Mouse (Mus musculus): ENCODE data around the gene Trim44. TPM values are rescaled to one million over a fixed set of nuclear protein-coding genes. Genes with fewer than 3 reads are reported as not detected.
A peak's percentile ranks its signal among the peaks of the same experiment; 100 is the strongest.

Gene Trim44
- polyA plus RNA-seq, 1 experiment from 2014 or later = 71.7 TPM

DNA sequence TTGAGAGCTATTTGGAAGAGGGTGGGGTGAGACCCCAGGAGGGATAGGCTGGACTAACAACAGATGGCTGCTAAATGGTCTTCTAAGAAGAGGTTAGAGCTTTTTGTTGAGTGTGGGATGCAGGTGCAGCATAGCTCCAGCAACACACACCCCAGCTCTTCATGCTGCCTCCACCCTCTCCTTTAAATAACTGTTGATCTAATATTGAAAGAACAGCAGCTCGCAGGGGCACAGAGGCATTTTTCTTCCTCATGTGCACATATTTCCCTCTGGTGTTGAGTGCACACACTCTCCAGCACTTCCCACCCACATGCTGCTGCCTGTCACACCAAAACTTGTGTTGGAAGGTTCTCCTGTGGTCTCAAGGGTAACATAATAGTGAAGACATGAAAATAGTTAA is 114.4 kb downstream of the Trim44 start:
- WGBS = 83% methylated on average over 1 of the region's 1 CpGs
- H3K9ac ChIP-seq (replicated peaks; ENCODE audit: low read length) = no peak overlapping the region
- H3K4me2 ChIP-seq (ENCODE audit: low read length) = no peak overlapping the region
- no peak overlapping the region for H3K27ac ChIP-seq (replicated peaks; ENCODE audit: low read depth, low read length)
- H3K4me1 ChIP-seq (ENCODE audit: control insufficient read depth, insufficient read depth, low read length) = no peaks in the 10 kb centered on the region
- ATAC-seq (ENCODE audit: low FRiP score, low TSS enrichment) (no peak), DNase-seq (no peak)
- no peak overlapping the region for H3K4me3 ChIP-seq (replicated peaks; ENCODE audit: low read depth, low read length)
- no peaks in the 10 kb centered on the region for H3K27me3 ChIP-seq (ENCODE audit: control insufficient read depth, insufficient read depth, low read length)
- no peaks in the 10 kb centered on the region for H3K36me3 ChIP-seq (ENCODE audit: control insufficient read depth, insufficient read depth, low read length)
- no peaks in the 10 kb centered on the region for H3K9me3 ChIP-seq (ENCODE audit: control insufficient read depth, low read length)

DNA sequence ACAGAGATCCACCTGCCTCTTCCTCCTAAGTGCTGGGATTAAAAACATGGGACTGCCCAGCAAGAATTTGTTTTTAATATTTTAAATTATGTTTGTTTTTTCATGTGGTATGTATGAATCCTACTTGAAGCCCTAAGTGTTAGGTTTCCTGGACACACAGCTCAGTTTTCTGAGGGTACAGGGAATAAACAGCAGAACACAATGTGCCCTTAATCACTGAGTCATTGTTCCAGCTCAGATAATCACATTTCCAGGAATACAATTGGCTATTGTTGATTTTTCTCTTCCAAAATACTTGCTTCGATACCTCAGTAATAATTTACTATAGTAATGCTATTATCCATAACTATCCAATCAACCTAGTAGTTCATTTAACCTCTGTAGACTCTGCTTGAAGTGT is 115.6 kb downstream of the Trim44 start:
- Histone ChIP-seq H3K27ac (replicated peaks; ENCODE audit: low read depth, low read length) (no peak overlapping the region), H3K36me3 (ENCODE audit: control insufficient read depth, insufficient read depth, low read length) (no peaks in the 10 kb centered on the region), H3K27me3 (ENCODE audit: control insufficient read depth, insufficient read depth, low read length) (no peaks in the 10 kb centered on the region), H3K9ac (replicated peaks; ENCODE audit: low read length) (no peak overlapping the region), H3K4me1 (ENCODE audit: control insufficient read depth, insufficient read depth, low read length) (no peaks in the 10 kb centered on the region), H3K4me3 (replicated peaks; ENCODE audit: low read depth, low read length) (no peak overlapping the region), H3K9me3 (ENCODE audit: control insufficient read depth, low read length) (no peaks in the 10 kb centered on the region), H3K4me2 (ENCODE audit: low read length) (no peak overlapping the region)
- 50% methylated on average over 1 of the region's 1 CpGs for WGBS
- no peak for ATAC-seq (ENCODE audit: low FRiP score, low TSS enrichment)
- DNase-seq = no peak

DNA sequence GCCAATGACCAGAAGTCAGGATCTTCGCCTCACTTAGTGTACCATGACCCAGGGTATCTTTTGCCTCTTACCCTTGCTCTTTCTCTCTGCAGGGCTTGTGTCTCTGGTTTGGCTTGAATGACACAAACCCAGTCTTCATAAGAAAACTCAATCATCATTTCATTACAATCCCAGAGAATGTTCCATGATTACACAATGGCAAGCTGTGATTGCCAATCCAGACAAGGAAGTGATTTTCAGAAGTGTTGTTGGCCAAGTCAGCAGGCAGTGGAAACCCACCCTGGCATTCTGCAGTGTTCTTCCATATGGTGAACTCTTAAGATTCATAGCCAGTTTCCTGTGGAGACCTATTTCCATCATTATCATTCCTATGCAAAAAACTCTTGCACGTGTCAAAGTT is 116.1 kb downstream of the Trim44 start:
- Histone ChIP-seq H3K36me3 (ENCODE audit: control insufficient read depth, insufficient read depth, low read length) (no peaks in the 10 kb centered on the region), H3K27ac (replicated peaks; ENCODE audit: low read depth, low read length) (no peak overlapping the region), H3K4me2 (ENCODE audit: low read length) (no peak overlapping the region), H3K4me3 (replicated peaks; ENCODE audit: low read depth, low read length) (no peak overlapping the region), H3K9ac (replicated peaks; ENCODE audit: low read length) (no peak overlapping the region), H3K9me3 (ENCODE audit: control insufficient read depth, low read length) (no peaks in the 10 kb centered on the region), H3K27me3 (ENCODE audit: control insufficient read depth, insufficient read depth, low read length) (no peaks in the 10 kb centered on the region), H3K4me1 (ENCODE audit: control insufficient read depth, insufficient read depth, low read length) (no peaks in the 10 kb centered on the region)
- ATAC-seq (ENCODE audit: low FRiP score, low TSS enrichment) (no peak), DNase-seq (no peak)
- WGBS = 86% methylated on average over 2 of the region's 2 CpGs

DNA sequence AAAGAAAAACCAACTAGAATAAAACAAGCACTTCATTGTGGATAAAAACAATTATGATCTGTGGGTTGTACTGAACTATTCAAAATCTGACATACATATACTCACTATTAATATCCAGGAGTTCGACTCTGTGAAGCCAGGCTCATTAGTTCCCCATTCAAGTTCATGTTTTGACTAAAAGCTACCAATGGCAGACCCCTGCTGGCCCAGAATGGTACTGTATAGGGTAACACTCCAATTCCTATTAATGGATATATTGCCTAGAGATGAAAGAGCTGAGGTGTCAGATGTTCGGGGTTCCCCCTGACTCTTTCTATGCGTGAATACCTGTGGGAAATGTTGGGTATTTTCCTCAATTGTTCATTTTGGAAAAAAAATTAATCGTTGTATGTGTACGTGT is 117.6 kb downstream of the Trim44 start:
- Histone ChIP-seq H3K9me3 (ENCODE audit: control insufficient read depth, low read length) (no peaks in the 10 kb centered on the region), H3K27me3 (ENCODE audit: control insufficient read depth, insufficient read depth, low read length) (no peaks in the 10 kb centered on the region), H3K4me3 (replicated peaks; ENCODE audit: low read depth, low read length) (no peak overlapping the region), H3K27ac (replicated peaks; ENCODE audit: low read depth, low read length) (no peak overlapping the region), H3K4me2 (ENCODE audit: low read length) (no peak overlapping the region), H3K9ac (replicated peaks; ENCODE audit: low read length) (no peak overlapping the region), H3K36me3 (ENCODE audit: control insufficient read depth, insufficient read depth, low read length) (no peaks in the 10 kb centered on the region), H3K4me1 (ENCODE audit: control insufficient read depth, insufficient read depth, low read length) (no peaks in the 10 kb centered on the region)
- 69% methylated on average over 5 of the region's 5 CpGs for WGBS
- ATAC-seq (ENCODE audit: low FRiP score, low TSS enrichment) (peak; percentile 46; the same call in 1 of the 2 replicates), DNase-seq (peak; percentile 87)

DNA sequence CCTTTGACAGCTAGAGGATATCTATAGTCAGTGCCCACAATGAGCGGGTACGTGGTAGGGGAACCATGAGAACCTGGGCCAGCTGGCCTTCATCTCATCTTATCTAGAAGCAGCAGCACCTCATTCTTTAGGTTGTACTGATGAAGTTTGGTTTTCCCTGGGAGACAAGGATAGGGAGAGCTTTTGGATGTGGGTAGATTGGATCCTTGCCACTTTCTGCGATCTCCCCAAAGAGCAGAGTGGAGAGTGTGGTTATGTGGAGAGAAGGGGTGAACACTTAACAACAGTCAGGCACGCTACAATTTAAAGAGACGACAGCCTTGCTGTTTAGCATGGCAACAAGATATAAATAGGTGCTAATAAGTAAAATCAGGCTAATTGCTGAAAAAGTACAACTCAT is 119.0 kb downstream of the Trim44 start:
- DNase-seq (no peak), ATAC-seq (ENCODE audit: low FRiP score, low TSS enrichment) (no peak)
- H3K4me2 ChIP-seq (ENCODE audit: low read length) = no peak overlapping the region
- H3K9ac ChIP-seq (replicated peaks; ENCODE audit: low read length) = no peak overlapping the region
- 94% methylated on average over 5 of the region's 5 CpGs for WGBS
- no peaks in the 10 kb centered on the region for H3K4me1 ChIP-seq (ENCODE audit: control insufficient read depth, insufficient read depth, low read length)
- H3K4me3 ChIP-seq (replicated peaks; ENCODE audit: low read depth, low read length) = no peak overlapping the region
- H3K27ac ChIP-seq (replicated peaks; ENCODE audit: low read depth, low read length) = no peak overlapping the region
- no peaks in the 10 kb centered on the region for H3K27me3 ChIP-seq (ENCODE audit: control insufficient read depth, insufficient read depth, low read length)
- H3K9me3 ChIP-seq (ENCODE audit: control insufficient read depth, low read length) = no peaks in the 10 kb centered on the region
- H3K36me3 ChIP-seq (ENCODE audit: control insufficient read depth, insufficient read depth, low read length) = no peaks in the 10 kb centered on the region

DNA sequence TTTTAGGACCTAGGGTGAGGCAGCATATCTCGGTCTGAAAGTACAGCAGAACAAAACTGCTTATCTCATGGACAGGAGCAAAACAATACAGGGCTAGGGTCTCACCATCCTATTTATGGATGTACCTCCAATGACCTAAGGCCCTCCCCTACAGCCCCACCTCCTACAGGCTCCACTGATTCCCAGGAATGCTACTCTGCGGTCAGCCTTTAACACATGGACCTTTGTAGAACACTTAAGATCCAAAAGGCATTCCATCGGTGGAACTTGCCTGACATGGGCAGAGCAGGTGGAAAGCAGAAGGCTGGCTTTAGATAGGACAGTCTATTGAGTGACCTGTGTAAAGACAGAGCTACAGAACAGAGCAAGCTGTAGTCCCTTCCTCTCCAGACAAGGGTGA is 120.3 kb downstream of the Trim44 start:
- Histone ChIP-seq H3K27me3 (ENCODE audit: control insufficient read depth, insufficient read depth, low read length) (no peaks in the 10 kb centered on the region), H3K36me3 (ENCODE audit: control insufficient read depth, insufficient read depth, low read length) (no peaks in the 10 kb centered on the region), H3K4me3 (replicated peaks; ENCODE audit: low read depth, low read length) (no peak overlapping the region), H3K27ac (replicated peaks; ENCODE audit: low read depth, low read length) (no peak overlapping the region), H3K9me3 (ENCODE audit: control insufficient read depth, low read length) (no peaks in the 10 kb centered on the region), H3K4me2 (ENCODE audit: low read length) (no peak overlapping the region), H3K9ac (replicated peaks; ENCODE audit: low read length) (no peak overlapping the region), H3K4me1 (ENCODE audit: control insufficient read depth, insufficient read depth, low read length) (no peaks in the 10 kb centered on the region)
- ATAC-seq (ENCODE audit: low FRiP score, low TSS enrichment) (no peak), DNase-seq (no peak)
- WGBS = 51% methylated on average over 3 of the region's 3 CpGs

DNA sequence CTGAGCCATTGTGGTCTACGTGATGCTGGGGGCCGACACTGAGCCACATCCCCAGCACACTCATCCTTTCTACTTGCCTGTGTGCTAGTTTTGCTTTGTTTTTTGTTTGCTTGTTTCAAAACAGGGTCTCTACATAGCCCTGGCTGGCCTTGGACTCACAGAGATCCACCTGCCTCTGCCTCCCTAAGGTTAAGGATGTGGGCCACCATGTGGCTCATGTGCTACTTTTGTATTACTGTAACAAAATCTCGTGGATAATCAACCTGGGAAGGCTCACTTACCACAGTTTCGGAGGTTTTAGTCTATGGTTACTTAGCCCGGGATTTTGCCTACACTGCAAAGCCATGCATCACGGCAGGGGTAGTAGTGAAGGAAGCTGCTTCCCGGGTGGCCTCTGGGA is 125.5 kb downstream of the Trim44 start:
- no peak overlapping the region for H3K4me2 ChIP-seq (ENCODE audit: low read length)
- ATAC-seq (ENCODE audit: low FRiP score, low TSS enrichment) (no peak), DNase-seq (no peak)
- no peaks in the 10 kb centered on the region for H3K27me3 ChIP-seq (ENCODE audit: control insufficient read depth, insufficient read depth, low read length)
- H3K4me1 ChIP-seq (ENCODE audit: control insufficient read depth, insufficient read depth, low read length) = peaks cover under 1% of the 10 kb centered on the region; the same call in 1 of the 2 replicates
- 81% methylated on average over 7 of the region's 7 CpGs for WGBS
- H3K4me3 ChIP-seq (replicated peaks; ENCODE audit: low read depth, low read length) = no peak overlapping the region
- no peaks in the 10 kb centered on the region for H3K36me3 ChIP-seq (ENCODE audit: control insufficient read depth, insufficient read depth, low read length)
- H3K27ac ChIP-seq (replicated peaks; ENCODE audit: low read depth, low read length) = no peak overlapping the region
- H3K9ac ChIP-seq (replicated peaks; ENCODE audit: low read length) = no peak overlapping the region
- no peaks in the 10 kb centered on the region for H3K9me3 ChIP-seq (ENCODE audit: control insufficient read depth, low read length)

DNA sequence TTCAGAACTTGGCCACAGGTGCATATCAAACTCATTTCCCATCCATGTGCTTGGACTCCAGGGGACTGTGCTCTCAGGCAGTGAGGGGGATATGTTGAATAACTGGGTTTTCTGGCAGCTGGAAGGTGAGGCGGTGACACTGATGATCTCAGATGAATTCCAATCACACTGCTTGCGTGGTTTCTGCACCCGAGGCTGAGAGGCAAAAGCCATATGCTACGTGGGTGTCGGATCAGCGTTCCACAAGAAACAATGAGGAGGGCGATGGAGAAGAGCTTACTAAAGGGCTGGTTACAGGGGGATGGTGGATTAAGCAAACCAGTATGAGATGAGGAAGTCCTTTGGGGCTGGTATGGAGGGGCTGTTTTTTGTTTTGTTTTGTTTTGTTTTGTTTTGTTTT is 127.8 kb downstream of the Trim44 start:
- peaks cover 5% of the 10 kb centered on the region; the same call in 1 of the 2 replicates for H3K4me1 ChIP-seq (ENCODE audit: control insufficient read depth, insufficient read depth, low read length)
- WGBS = 54% methylated on average over 7 of the region's 7 CpGs
- DNase-seq (no peak), ATAC-seq (ENCODE audit: low FRiP score, low TSS enrichment) (no peak)
- H3K4me3 ChIP-seq (replicated peaks; ENCODE audit: low read depth, low read length) = no peak overlapping the region
- no peak overlapping the region for H3K4me2 ChIP-seq (ENCODE audit: low read length)
- no peaks in the 10 kb centered on the region for H3K36me3 ChIP-seq (ENCODE audit: control insufficient read depth, insufficient read depth, low read length)
- H3K27ac ChIP-seq (replicated peaks; ENCODE audit: low read depth, low read length) = no peak overlapping the region
- H3K9me3 ChIP-seq (ENCODE audit: control insufficient read depth, low read length) = no peaks in the 10 kb centered on the region
- no peaks in the 10 kb centered on the region for H3K27me3 ChIP-seq (ENCODE audit: control insufficient read depth, insufficient read depth, low read length)
- no peak overlapping the region for H3K9ac ChIP-seq (replicated peaks; ENCODE audit: low read length)

DNA sequence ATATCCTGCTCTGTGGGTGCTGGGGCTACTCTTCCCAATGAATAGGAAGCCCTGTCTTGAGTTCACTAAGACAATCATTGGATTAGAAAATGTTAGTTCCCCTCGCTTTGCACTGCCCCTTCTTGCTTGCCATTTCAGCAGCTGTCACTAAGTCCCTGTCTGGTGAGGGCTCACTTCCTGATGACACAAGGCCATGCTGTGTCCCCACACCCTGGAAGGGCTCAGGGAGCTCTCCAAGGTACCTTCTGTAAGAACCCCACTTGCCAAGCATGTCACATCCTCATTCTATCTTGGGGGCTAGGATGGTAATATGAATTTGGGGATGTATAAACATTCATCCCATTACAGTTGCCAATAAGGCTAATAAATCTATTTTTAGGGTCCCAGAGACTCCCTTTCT is 129.7 kb downstream of the Trim44 start:
- Histone ChIP-seq H3K4me3 (replicated peaks; ENCODE audit: low read depth, low read length) (no peak overlapping the region), H3K4me1 (ENCODE audit: control insufficient read depth, insufficient read depth, low read length) (peaks cover 5% of the 10 kb centered on the region; the same call in 1 of the 2 replicates), H3K27ac (replicated peaks; ENCODE audit: low read depth, low read length) (peak overlapping the region; percentile 55; the same call in 1 of the 2 replicates), H3K9me3 (ENCODE audit: control insufficient read depth, low read length) (no peaks in the 10 kb centered on the region), H3K36me3 (ENCODE audit: control insufficient read depth, insufficient read depth, low read length) (no peaks in the 10 kb centered on the region), H3K4me2 (ENCODE audit: low read length) (no peak overlapping the region), H3K9ac (replicated peaks; ENCODE audit: low read length) (no peak overlapping the region), H3K27me3 (ENCODE audit: control insufficient read depth, insufficient read depth, low read length) (no peaks in the 10 kb centered on the region)
- ATAC-seq (ENCODE audit: low FRiP score, low TSS enrichment) (no peak), DNase-seq (no peak)
- WGBS = 29% methylated on average over 1 of the region's 1 CpGs

Data from midbrain, embryonic 14.5 days (tissue).